Mouse (Mus musculus) forebrain, embryonic 10.5 days (tissue): ENCODE results near the gene 5730507C01Rik. TPM values are rescaled to one million over a fixed set of nuclear protein-coding genes. Genes with fewer than 3 reads are reported as not detected.
A peak's percentile ranks its signal among the peaks of the same experiment; 100 is the strongest.
"Not testable (repeated sequence)": the region's sequence is repeated elsewhere in the genome, so short reads cannot be mapped to it uniquely, and the experiment has no call there.

Source experiments
- DNase-seq: peaks from one replicate; pipeline ENCODE4 v3.0.0-alpha.2; 2017; ENCODE audit warnings: low spot score; ENCODE audit errors: extremely low spot score
- H3K27ac ChIP-seq: fragments of 300-500 bp; sonication (generic); 2 replicates; pipeline ENCODE4 v1.5.1; 2016; ENCODE audit warnings: mild to moderate bottlenecking
- H3K27me3 ChIP-seq: fragments of 300-500 bp; sonication (generic); 2 replicates; pipeline ENCODE4 v1.6.1; 2016; ENCODE audit warnings: mild to moderate bottlenecking; ENCODE audit not compliant: poor library complexity, severe bottlenecking
- H3K36me3 ChIP-seq: fragments of 300-500 bp; sonication (generic); replicated peaks from 2 replicates; pipeline ENCODE4 v1.6.1; 2016; ENCODE audit warnings: mild to moderate bottlenecking, moderate library complexity
- H3K4me1 ChIP-seq: fragments of 300-500 bp; sonication (generic); 2 replicates; pipeline ENCODE4 v1.6.1; 2016
- H3K4me3 ChIP-seq: fragments of 300-500 bp; sonication (generic); 2 replicates; pipeline ENCODE4 v1.5.1; 2016; ENCODE audit warnings: mild to moderate bottlenecking, moderate library complexity
- H3K9me3 ChIP-seq: fragments of 300-500 bp; sonication (generic); 2 replicates; pipeline ENCODE4 v1.6.1; 2016; ENCODE audit warnings: mild to moderate bottlenecking, moderate library complexity
- WGBS: fragments of 180-500 bp; shearing (Covaris S2); methylation state at CpG from one replicate; pipeline ENCODE4 v1.1.7; 2016; 5-methylcytosine and 5-hydroxymethylcytosine counted together
- polyA plus RNA-seq: library from polyadenylated mRNA; unstranded; fragments of >200 nt; fragmentation: Nextera tagmentation; extraction: Ambion mirVana; gene quantifications from 2 replicates; pipeline ENCODE4 v1.2.1, GENCODE M21; 2016

Gene 5730507C01Rik
- polyA plus RNA-seq = 2.8 TPM in 2 replicates

- DNase-seq = peak; percentile 46
- 6% methylated on average over 30 of the region's 36 CpGs for WGBS
- Histone ChIP-seq H3K4me1 (no peaks in the 10 kb centered on the region), H3K36me3 (no peaks in the 10 kb centered on the region), H3K27ac (peak within 1 kb of the TSS; percentile 66; the same call in 1 of the 2 replicates), H3K27me3 (no peaks in the 10 kb centered on the region), H3K9me3 (peaks cover 36% of the 10 kb centered on the region), H3K4me3 (peak within 1 kb of the TSS; percentile 54)
Observed at GRCm38 (mm10) chr12:18514171-18514570, at the start of gene 5730507C01Rik. 5730507C01Rik (plus strand) TSS chr12:18514510.

- H3K27ac ChIP-seq = peak overlapping the region; percentile 66; the same call in 1 of the 2 replicates
- DNase-seq = peak; percentile 14
Observed at GRCm38 (mm10) chr12:18514616-18515015, 306 bp downstream of the 5730507C01Rik start.

GRCm38 (mm10) chr12:18515077-18515476, 767 bp downstream of the 5730507C01Rik start:
- H3K36me3 ChIP-seq, H3K4me1 ChIP-seq, H3K27me3 ChIP-seq, H3K27ac ChIP-seq: not testable (repeated sequence)
- DNase-seq = peak; percentile 15
- WGBS = 28% methylated on average over 17 of the region's 17 CpGs
- H3K4me3 ChIP-seq = peak overlapping the region; percentile 54
- peaks cover 42% of the 10 kb centered on the region for H3K9me3 ChIP-seq

More at GRCm38 (mm10) chr12:18514616-18515015, 306 bp downstream of the 5730507C01Rik start:
- Histone ChIP-seq H3K4me3 (peak overlapping the region; percentile 54), H3K9me3 (peaks cover 38% of the 10 kb centered on the region)
- H3K4me1 ChIP-seq, H3K27me3 ChIP-seq, H3K36me3 ChIP-seq: not testable (repeated sequence)
- WGBS = 2% methylated on average over 50 of the region's 52 CpGs
